Mouse (Mus musculus) lung, embryonic 16.5 days (tissue): ENCODE measurements around the gene S100b. TPM values are rescaled to one million over a fixed set of nuclear protein-coding genes. Genes with fewer than 3 reads are reported as not detected.

ENCODE experiments used
- ATAC-seq: fragments of 200-750 bp; cut with Nextera tagmentation; 2 replicates; pipeline ENCODE4 v1.8.0; 2017; ENCODE audit warnings: low read depth, mild to moderate bottlenecking, moderate library complexity
- H3K27ac ChIP-seq: fragments of 300-500 bp; sonication (generic); 2 replicates; pipeline ENCODE4 v1.5.1; 2014; ENCODE audit warnings: mild to moderate bottlenecking, control low read depth, low read length
- H3K27me3 ChIP-seq: fragments of 300-500 bp; sonication (generic); 2 replicates; pipeline ENCODE4 v1.6.1; 2014; ENCODE audit warnings: low read depth, low read length, mixed read lengths; ENCODE audit not compliant: control insufficient read depth, insufficient read depth
- H3K36me3 ChIP-seq: fragments of 300-500 bp; sonication (generic); 2 replicates; pipeline ENCODE4 v1.6.1; 2014; ENCODE audit warnings: low read length; ENCODE audit not compliant: control insufficient read depth, insufficient read depth
- H3K4me1 ChIP-seq: fragments of 300-500 bp; sonication (generic); replicated peaks from 2 replicates; pipeline ENCODE4 v1.6.1; 2014; ENCODE audit warnings: low read length, mixed read lengths; ENCODE audit not compliant: control insufficient read depth, insufficient read depth
- H3K4me2 ChIP-seq: fragments of 300-500 bp; sonication (generic); 2 replicates; pipeline ENCODE4 v1.6.1; 2014; ENCODE audit warnings: low read depth, low read length, control low read depth
- H3K4me3 ChIP-seq: fragments of 300-500 bp; sonication (generic); 2 replicates; pipeline ENCODE4 v1.5.1; 2014; ENCODE audit warnings: mild to moderate bottlenecking, low read length, control low read depth
- H3K9ac ChIP-seq: fragments of 300-500 bp; sonication (generic); 2 replicates; pipeline ENCODE4 v1.6.1; 2014; ENCODE audit warnings: low read length, control low read depth
- H3K9me3 ChIP-seq: fragments of 300-500 bp; sonication (generic); 2 replicates; pipeline ENCODE4 v1.6.1; 2016; ENCODE audit warnings: low read length; ENCODE audit not compliant: control insufficient read depth
- WGBS: fragments of 180-500 bp; shearing (Covaris S2); extraction: QIAGEN DNeasy Blood & Tissue Kit; methylation state at CpG from one replicate; pipeline ENCODE4 v1.1.7; 2014; 5-methylcytosine and 5-hydroxymethylcytosine counted together
- polyA plus RNA-seq: library from polyadenylated mRNA; unstranded; fragments of >200 nt; fragmentation: Nextera tagmentation; extraction: Ambion mirVana; gene quantifications from 2 replicates; pipeline ENCODE4 v1.2.1, GENCODE M21; 2015

Gene S100b
- polyA plus RNA-seq, result 0.73 and 1.1 TPM in 2 replicates

DNA sequence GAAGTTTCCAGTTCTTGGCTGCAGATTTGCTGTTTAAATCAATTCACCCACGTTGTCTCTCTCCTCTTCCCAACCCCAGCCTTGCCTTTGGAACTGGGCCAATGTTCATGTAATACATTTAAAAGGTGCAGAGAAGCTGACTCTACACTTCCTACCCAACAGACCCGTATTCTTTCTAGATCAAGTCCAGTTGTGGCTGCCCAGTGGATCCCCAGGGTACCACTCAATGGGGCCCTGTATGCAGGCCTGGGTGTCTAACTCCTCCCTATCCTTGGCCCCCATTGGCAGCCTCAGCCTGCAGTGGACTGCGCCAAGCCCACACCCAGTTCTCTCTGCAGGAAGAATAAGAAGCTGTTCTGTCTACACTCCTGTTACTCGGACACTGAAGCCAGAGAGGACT lies at the start of gene S100b:
S100b (plus strand) TSS at position 318 of the 400 bp plus-strand sequence.
- Histone ChIP-seq H3K27me3 (no peaks in the 10 kb centered on the region), H3K27ac (no peak within 1 kb of the TSS)
- peak; percentile 66; the same call in 1 of the 2 replicates for ATAC-seq

DNA sequence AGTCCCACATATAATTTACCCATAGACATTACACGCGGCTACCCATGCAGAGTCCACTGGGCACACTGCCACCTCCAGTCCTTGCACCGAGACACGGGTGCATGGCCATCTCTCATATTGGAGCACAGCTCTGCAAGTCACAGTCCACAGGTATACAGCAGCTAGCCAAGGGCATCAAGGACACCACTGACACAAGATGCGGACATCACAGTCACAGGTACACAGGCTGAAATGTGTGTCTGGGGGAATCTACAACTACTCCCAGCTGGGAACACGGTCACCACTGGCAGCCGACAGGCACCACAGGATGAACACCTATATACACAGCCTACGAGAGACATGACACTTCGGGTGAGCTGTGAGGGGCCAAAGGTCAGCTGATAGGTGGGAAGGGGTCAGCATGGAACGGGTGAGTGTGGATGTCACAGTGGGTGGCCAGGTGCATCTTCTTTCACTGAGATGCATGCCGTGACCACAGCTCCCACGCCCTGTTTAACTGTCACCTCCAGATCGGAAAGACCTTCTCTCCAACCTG lies 46.3 kb upstream of the S100b start:
- WGBS, result 84% methylated on average over 13 of the region's 13 CpGs
- Histone ChIP-seq H3K4me1 (no peaks in the 10 kb centered on the region), H3K4me3 (no peak overlapping the region), H3K27me3 (no peaks in the 10 kb centered on the region), H3K36me3 (0 out of 2 replicates have a peak, but pooled peaks cover 5% of the 10 kb centered on the region), H3K4me2 (no peak overlapping the region), H3K9me3 (no peaks in the 10 kb centered on the region), H3K27ac (no peak overlapping the region), H3K9ac (no peak overlapping the region)
- ATAC-seq, result no peak

More for the DNA sequence above, at the start of gene S100b:
- Histone ChIP-seq H3K4me1 (peaks cover 8% of the 10 kb centered on the region; the same call in 1 of the 2 replicates), H3K4me2 (no peak within 1 kb of the TSS), H3K9me3 (no peaks in the 10 kb centered on the region), H3K36me3 (no peaks in the 10 kb centered on the region), H3K9ac (no peak within 1 kb of the TSS), H3K4me3 (no peak within 1 kb of the TSS)
- WGBS, result 30% methylated on average over 4 of the region's 4 CpGs

DNA sequence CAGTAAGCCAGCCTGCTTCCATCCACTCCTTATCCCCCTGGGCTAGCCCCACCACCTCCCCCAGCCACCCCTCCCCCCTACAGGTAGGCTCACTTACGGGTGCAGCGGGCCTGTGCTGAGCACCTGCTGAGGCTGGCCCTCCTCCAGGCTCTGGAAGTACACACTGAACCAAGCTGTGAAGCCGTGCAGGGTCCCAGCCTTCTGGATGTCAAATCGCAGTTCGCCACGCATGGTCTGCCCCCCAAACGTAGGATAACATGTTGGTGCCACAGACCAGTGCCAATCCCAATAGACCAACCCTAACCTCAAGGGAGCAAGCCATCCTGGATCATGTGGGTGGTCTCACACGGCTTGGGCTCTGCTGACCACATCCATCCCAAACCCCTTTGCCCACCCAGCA lies 44.4 kb upstream of the S100b start:
- Histone ChIP-seq H3K9ac (no peak overlapping the region), H3K9me3 (no peaks in the 10 kb centered on the region), H3K4me1 (no peaks in the 10 kb centered on the region), H3K36me3 (peaks cover 14% of the 10 kb centered on the region; the same call in 1 of the 2 replicates), H3K4me3 (no peak overlapping the region), H3K27ac (no peak overlapping the region), H3K27me3 (no peaks in the 10 kb centered on the region), H3K4me2 (no peak overlapping the region)
- no peak for ATAC-seq
- 84% methylated on average over 8 of the region's 8 CpGs for WGBS

DNA sequence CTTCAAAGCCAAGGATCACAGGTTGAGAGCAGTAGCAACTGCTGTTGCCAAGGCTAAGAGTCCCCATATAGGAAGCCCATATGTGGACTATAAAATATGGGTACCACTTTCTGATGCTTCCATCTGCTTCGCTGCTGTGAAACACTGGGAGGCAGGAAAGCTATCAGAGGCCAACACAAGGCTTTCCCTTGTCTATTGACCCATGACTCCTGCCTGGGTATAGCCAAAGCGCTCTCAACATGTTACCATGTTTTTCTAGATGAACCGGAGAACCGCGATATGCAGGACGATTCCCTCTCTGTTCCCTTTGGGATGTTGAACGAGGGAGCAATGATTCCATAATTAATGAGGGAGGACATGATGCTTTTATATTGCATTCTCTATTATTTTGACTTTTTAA lies 42.8 kb upstream of the S100b start:
- no peaks in the 10 kb centered on the region for H3K4me1 ChIP-seq
- H3K4me2 ChIP-seq, result no peak overlapping the region
- H3K27ac ChIP-seq, result no peak overlapping the region
- no peak for ATAC-seq
- H3K27me3 ChIP-seq, result no peaks in the 10 kb centered on the region
- H3K4me3 ChIP-seq, result no peak overlapping the region
- peaks cover 27% of the 10 kb centered on the region for H3K36me3 ChIP-seq
- peaks cover 10% of the 10 kb centered on the region; the same call in 1 of the 2 replicates for H3K9me3 ChIP-seq
- no peak overlapping the region for H3K9ac ChIP-seq
- WGBS, result 96% methylated on average over 7 of the region's 7 CpGs

DNA sequence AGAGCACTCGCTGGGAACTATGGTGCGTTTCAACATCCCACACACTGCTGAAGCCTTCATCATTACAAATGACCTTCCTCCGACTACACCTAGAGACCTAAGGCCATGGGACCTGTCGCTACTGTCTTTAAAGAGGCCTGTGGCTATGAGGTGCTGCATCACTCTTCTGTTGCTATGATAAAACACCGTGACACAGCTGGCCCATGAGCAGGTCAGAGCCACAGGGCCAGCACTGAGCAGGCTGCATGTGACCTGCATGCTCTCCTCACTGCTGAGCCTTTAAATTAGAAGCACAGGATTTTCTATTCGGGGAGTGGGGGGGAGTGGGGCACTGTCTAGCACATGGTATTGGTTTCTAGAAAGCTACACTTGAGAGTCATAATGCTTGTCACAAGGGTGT lies 41.5 kb upstream of the S100b start:
- Histone ChIP-seq H3K27me3 (no peaks in the 10 kb centered on the region), H3K27ac (no peak overlapping the region), H3K4me3 (no peak overlapping the region), H3K9ac (no peak overlapping the region), H3K36me3 (peaks cover 30% of the 10 kb centered on the region), H3K9me3 (peaks cover 10% of the 10 kb centered on the region; the same call in 1 of the 2 replicates), H3K4me2 (no peak overlapping the region), H3K4me1 (no peaks in the 10 kb centered on the region)
- no peak for ATAC-seq
- WGBS, result 91% methylated on average over 6 of the region's 6 CpGs

DNA sequence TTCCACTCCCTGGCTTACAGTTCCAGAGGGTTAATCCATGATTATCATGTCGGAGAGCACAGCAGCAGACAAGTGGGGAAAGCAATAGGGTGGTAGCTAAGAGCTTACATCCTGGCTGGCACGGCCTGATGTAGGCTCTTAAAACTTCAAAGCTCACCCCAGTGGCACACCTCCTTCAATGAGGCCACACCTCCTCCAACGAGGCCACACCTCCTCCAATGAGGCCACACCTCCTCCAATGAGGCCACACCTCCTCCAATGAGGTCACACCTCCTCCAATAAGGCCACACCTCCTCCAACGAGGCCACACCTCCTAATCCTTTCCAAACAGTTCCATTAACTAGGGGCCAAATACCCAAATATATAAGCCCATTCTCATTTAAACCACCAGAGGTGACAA lies 39.5 kb upstream of the S100b start:
- Histone ChIP-seq H3K4me3 (no peak overlapping the region), H3K27me3 (no peaks in the 10 kb centered on the region), H3K27ac (no peak overlapping the region), H3K9me3 (peaks cover 10% of the 10 kb centered on the region; the same call in 1 of the 2 replicates), H3K36me3 (peaks cover 35% of the 10 kb centered on the region), H3K4me1 (no peaks in the 10 kb centered on the region), H3K4me2 (no peak overlapping the region), H3K9ac (no peak overlapping the region)
- ATAC-seq, result no peak
- 90% methylated on average over 4 of the region's 4 CpGs for WGBS

DNA sequence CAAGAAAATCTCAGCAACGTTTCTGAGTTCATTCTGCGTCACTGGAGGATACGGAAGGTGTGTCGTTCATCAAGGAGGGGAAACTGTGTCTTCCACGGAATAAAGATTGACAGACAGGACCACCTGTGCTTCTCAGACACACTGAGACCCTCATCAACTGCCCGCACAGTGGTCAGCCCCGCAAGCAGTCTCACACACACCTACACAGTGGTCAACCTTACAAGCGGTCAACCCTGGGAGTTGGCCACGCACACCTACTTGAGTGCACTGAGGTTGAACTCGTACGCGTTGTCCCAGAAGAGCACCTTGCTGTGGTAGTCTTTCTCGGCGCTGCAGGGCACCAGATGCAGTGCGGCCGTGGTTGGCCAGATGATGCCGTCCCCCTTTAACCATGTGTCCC lies 36.6 kb upstream of the S100b start:
- no peak overlapping the region for H3K27ac ChIP-seq
- WGBS, result 97% methylated on average over 17 of the region's 17 CpGs
- no peak overlapping the region for H3K4me2 ChIP-seq
- H3K4me1 ChIP-seq, result no peaks in the 10 kb centered on the region
- H3K4me3 ChIP-seq, result no peak overlapping the region
- peaks cover 41% of the 10 kb centered on the region for H3K36me3 ChIP-seq
- no peaks in the 10 kb centered on the region for H3K27me3 ChIP-seq
- no peak overlapping the region for H3K9ac ChIP-seq
- no peak for ATAC-seq
- peaks cover 10% of the 10 kb centered on the region; the same call in 1 of the 2 replicates for H3K9me3 ChIP-seq

DNA sequence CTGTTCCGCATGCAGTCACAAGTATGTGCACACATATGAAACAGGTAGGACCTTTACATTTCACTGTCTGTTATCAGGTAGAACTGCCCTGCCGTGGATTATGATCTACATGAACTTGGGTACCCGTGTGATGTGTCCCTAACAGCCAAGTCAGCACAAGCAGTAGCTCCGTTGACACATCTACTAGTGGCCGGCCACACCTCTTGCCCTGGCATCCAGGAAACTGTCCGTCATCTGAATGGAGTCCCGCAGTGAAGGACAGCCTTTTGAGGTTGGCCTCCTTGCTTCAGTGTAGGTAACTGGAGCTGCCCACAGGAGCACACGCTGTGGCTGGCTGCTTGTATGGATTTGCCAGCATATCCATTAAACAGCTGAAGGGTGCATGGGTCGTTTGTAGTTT lies 35.4 kb upstream of the S100b start:
- Histone ChIP-seq H3K9me3 (peaks cover 10% of the 10 kb centered on the region; the same call in 1 of the 2 replicates), H3K27ac (no peak overlapping the region), H3K4me3 (no peak overlapping the region), H3K9ac (no peak overlapping the region), H3K27me3 (no peaks in the 10 kb centered on the region), H3K36me3 (peaks cover 49% of the 10 kb centered on the region), H3K4me2 (no peak overlapping the region), H3K4me1 (no peaks in the 10 kb centered on the region)
- 70% methylated on average over 9 of the region's 9 CpGs for WGBS
- no peak for ATAC-seq

DNA sequence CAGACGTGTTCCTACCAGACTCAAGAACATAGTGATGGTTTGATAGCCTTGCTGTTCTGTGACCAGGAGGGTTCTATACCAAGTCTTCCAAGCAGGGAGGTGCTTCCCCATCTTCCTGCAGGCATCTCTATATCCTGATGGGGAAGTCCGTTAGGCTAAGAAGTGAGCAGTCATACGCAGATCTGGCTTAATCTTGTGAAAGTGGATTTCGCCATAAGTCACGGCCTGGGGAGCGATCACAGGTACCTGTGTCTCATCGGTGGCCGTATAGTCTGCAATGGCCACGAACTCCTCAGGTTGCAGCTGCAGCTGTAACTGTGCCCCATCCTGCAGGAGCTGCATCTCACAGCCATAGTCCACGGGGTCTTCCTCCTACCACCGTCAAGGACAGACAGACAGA lies 27.7 kb upstream of the S100b start:
- Histone ChIP-seq H3K9me3 (no peaks in the 10 kb centered on the region), H3K27me3 (no peaks in the 10 kb centered on the region), H3K4me1 (no peaks in the 10 kb centered on the region), H3K9ac (no peak overlapping the region), H3K4me3 (no peak overlapping the region), H3K4me2 (no peak overlapping the region), H3K27ac (no peak overlapping the region), H3K36me3 (peaks cover 22% of the 10 kb centered on the region)
- 91% methylated on average over 11 of the region's 11 CpGs for WGBS
- ATAC-seq, result no peak
